Mouse (Mus musculus) stomach, postnatal 0 days (tissue): ENCODE results near the gene Spag6l.

ENCODE experiments used
- CTCF ChIP-seq: IDR thresholded peaks from 2 replicates; pipeline ENCODE4 v1.5.1; 2016; ENCODE audit warnings: antibody characterized with exemption, low read depth, mild to moderate bottlenecking, moderate library complexity
- EP300 ChIP-seq: optimal IDR thresholded peaks from 2 replicates; pipeline ENCODE3; 2016; ENCODE audit warnings: antibody characterized with exemption

GRCm38 (mm10) chr16:16849196-16849595, 19.9 kb upstream of the Spag6l start:
- TF ChIP-seq CTCF (peak; percentile 24; the same call in 1 of the 2 replicates), EP300 (no peak)
